In the genomic region with DNA sequence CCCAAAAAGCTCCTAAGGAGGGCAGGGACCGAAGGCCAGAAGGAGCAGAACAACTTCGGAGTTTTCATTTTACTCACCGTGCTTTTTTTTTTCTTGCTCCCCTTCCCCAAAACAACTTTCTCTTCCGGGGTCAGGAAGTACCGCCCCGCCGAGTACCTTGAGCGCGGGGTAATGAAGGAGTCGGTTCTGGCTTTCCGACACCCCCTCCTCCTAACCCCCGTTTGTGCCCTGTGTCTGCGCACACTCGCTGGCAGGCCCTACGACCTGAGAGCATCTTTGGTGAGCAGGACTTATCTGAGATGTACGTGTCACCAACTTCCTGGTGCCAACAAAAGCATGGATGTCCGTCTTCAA, we compare ENCODE assay signal across 8 mouse cellular contexts. TPM values are rescaled to one million over a fixed set of nuclear protein-coding genes. Genes with fewer than 3 reads are reported as not detected.
DNase-seq lines count a peak whose midpoint lies in the region; ATAC-seq lines count a peak whose summit lies in the region.

No protein-coding gene starts in this region.

- under 1% methylated on average over 17 of the region's 17 CpGs for WGBS in kidney, embryonic 16.5 days
- under 1% methylated on average over 17 of the region's 17 CpGs for WGBS in embryonic facial prominence, embryonic 10.5 days
- WGBS in hindbrain, embryonic 16.5 days: under 1% methylated on average over 17 of the region's 17 CpGs
- WGBS in midbrain, embryonic 15.5 days: under 1% methylated on average over 17 of the region's 17 CpGs

- H3K4me1 ChIP-seq in kidney, embryonic 16.5 days (ENCODE audit: insufficient read depth, low read length): peaks cover 26% of the 10 kb centered on the region
- peaks cover 33% of the 10 kb centered on the region for H3K4me1 ChIP-seq in embryonic facial prominence, embryonic 10.5 days
- peaks cover 15% of the 10 kb centered on the region for H3K4me1 ChIP-seq in hindbrain, embryonic 16.5 days (ENCODE audit: control insufficient read depth, insufficient read depth, low read depth, low read length)
- H3K4me1 ChIP-seq in midbrain, embryonic 15.5 days: peaks cover 18% of the 10 kb centered on the region

- no peaks in the 10 kb centered on the region for H3K27me3 ChIP-seq in kidney, embryonic 16.5 days (ENCODE audit: insufficient read depth, low read length)
- 0 out of 2 replicates have a peak, but pooled peaks cover 4% of the 10 kb centered on the region for H3K27me3 ChIP-seq in embryonic facial prominence, embryonic 10.5 days (replicated peaks; ENCODE audit: low read depth, poor library complexity, severe bottlenecking)
- H3K27me3 ChIP-seq in hindbrain, embryonic 16.5 days (replicated peaks; ENCODE audit: control insufficient read depth, insufficient read depth, low read length): no peaks in the 10 kb centered on the region; the same call in 1 of the 2 replicates
- H3K27me3 ChIP-seq in midbrain, embryonic 15.5 days (replicated peaks): 0 out of 2 replicates have a peak, but pooled peaks cover 3% of the 10 kb centered on the region

- peak overlapping the region; percentile 63 for H3K4me2 ChIP-seq in kidney, embryonic 16.5 days (replicated peaks; ENCODE audit: low read depth, low read length)
- peak overlapping the region; percentile 92 for H3K4me2 ChIP-seq in hindbrain, embryonic 16.5 days (ENCODE audit: low read length)
- peak overlapping the region; percentile 97 for H3K4me2 ChIP-seq in midbrain, embryonic 15.5 days

- H3K9ac ChIP-seq in kidney, embryonic 16.5 days (replicated peaks; ENCODE audit: low read length): peak overlapping the region; percentile 88
- peak overlapping the region; percentile 87 for H3K9ac ChIP-seq in hindbrain, embryonic 16.5 days (ENCODE audit: low read depth, low read length)
- peak overlapping the region; percentile 69 for H3K9ac ChIP-seq in midbrain, embryonic 15.5 days

- 0 out of 2 replicates have a peak, but pooled peaks have one; percentile 9 for ATAC-seq in kidney, embryonic 16.5 days (ENCODE audit: low FRiP score, low TSS enrichment)
- peak; percentile 57 for ATAC-seq in hindbrain, embryonic 16.5 days
- peak; percentile 65 for ATAC-seq in midbrain, embryonic 15.5 days (replicated peaks)
- no peak for ATAC-seq in monocyte, adult 5-6 weeks (replicated peaks; ENCODE audit: insufficient number of reproducible peaks, low FRiP score, low TSS enrichment, poor library complexity, severe bottlenecking)

- no peaks in the 10 kb centered on the region for H3K36me3 ChIP-seq in kidney, embryonic 16.5 days (ENCODE audit: insufficient read depth, low read length)
- H3K36me3 ChIP-seq in embryonic facial prominence, embryonic 10.5 days (replicated peaks): no peaks in the 10 kb centered on the region
- no peaks in the 10 kb centered on the region for H3K36me3 ChIP-seq in hindbrain, embryonic 16.5 days (ENCODE audit: control insufficient read depth, insufficient read depth, low read length)
- no peaks in the 10 kb centered on the region for H3K36me3 ChIP-seq in midbrain, embryonic 15.5 days (replicated peaks)

- peak overlapping the region; percentile 87 for H3K27ac ChIP-seq in kidney, embryonic 16.5 days (ENCODE audit: low read length)
- H3K27ac ChIP-seq in embryonic facial prominence, embryonic 10.5 days (replicated peaks): peak overlapping the region; percentile 87
- no peak overlapping the region for H3K27ac ChIP-seq in hindbrain, embryonic 16.5 days (ENCODE audit: low read depth, low read length)
- peak overlapping the region; percentile 80; the same call in 1 of the 2 replicates for H3K27ac ChIP-seq in midbrain, embryonic 15.5 days

- peak overlapping the region; percentile 83 for H3K4me3 ChIP-seq in kidney, embryonic 16.5 days (ENCODE audit: low read length)
- peak overlapping the region; percentile 88 for H3K4me3 ChIP-seq in embryonic facial prominence, embryonic 10.5 days
- peak overlapping the region; percentile 87 for H3K4me3 ChIP-seq in hindbrain, embryonic 16.5 days (ENCODE audit: low read length)
- peak overlapping the region; percentile 95 for H3K4me3 ChIP-seq in midbrain, embryonic 15.5 days

- DNase-seq in kidney, adult 11 months: no peak
- DNase-seq in embryonic facial prominence, embryonic 10.5 days (ENCODE audit: low spot score): no peak
- DNase-seq in embryo, embryonic 11 days: no peak
- no peak for DNase-seq in Muller cell, postnatal 12 days (ENCODE audit: inconsistent ontology term)

- H3K9me3 ChIP-seq in kidney, embryonic 16.5 days (ENCODE audit: low read length): no peaks in the 10 kb centered on the region
- no peaks in the 10 kb centered on the region for H3K9me3 ChIP-seq in embryonic facial prominence, embryonic 10.5 days
- no peaks in the 10 kb centered on the region for H3K9me3 ChIP-seq in hindbrain, embryonic 16.5 days (ENCODE audit: control insufficient read depth, low read length)
- no peaks in the 10 kb centered on the region for H3K9me3 ChIP-seq in midbrain, embryonic 15.5 days

RNA-seq across cellular contexts. Expression of gene Lrrc1, which starts 0.4 kb away (rescaled TPM):
- polyA plus RNA-seq in kidney, embryonic 16.5 days (2015; fragmentation: Nextera tagmentation; extraction: Ambion mirVana): 23.2 and 23.3 TPM in 2 replicates
- 8.4 and 8.7 TPM in 2 replicates for polyA plus RNA-seq in embryonic facial prominence, embryonic 10.5 days (2016; fragmentation: Nextera tagmentation; extraction: Ambion mirVana)
- polyA plus RNA-seq in hindbrain, embryonic 16.5 days (2015; fragmentation: Nextera tagmentation; extraction: Ambion mirVana): 5.0 and 5.5 TPM in 2 replicates
- polyA plus RNA-seq in midbrain, embryonic 15.5 days (2015; fragmentation: Nextera tagmentation; extraction: Ambion mirVana): 5.2 and 6.6 TPM in 2 replicates
- 4.6 to 6.6 TPM (median 4.8 TPM) in 3 replicates for total RNA-seq in monocyte, adult 5-6 weeks (2017)
